9 mouse cellular contexts compared by ENCODE assay signal in genomic region chr1:75015551-75016265, GRCm38 (mm10).
DNase-seq lines count a peak whose midpoint lies in the region; ATAC-seq and TF ChIP-seq lines count a peak whose summit lies in the region.
"Had no signal": no experiment of that assay in that cellular context is flagged by ENCODE, and none has a peak within 500 bp of the region (broad histone marks: within the 10 kb centered on the region; RNA-seq: fewer than 3 reads in every experiment).

No protein-coding gene starts in this region.

- no peaks in the 10 kb centered on the region for H3K9me3 ChIP-seq in heart, embryonic 13.5 days
- no peaks in the 10 kb centered on the region for H3K9me3 ChIP-seq in limb, embryonic 12.5 days
- H3K9me3 ChIP-seq in stomach, postnatal 0 days (ENCODE audit: control insufficient read depth, low read length) = no peaks in the 10 kb centered on the region
- H3K9me3 ChIP-seq: neural tube, embryonic 12.5 days had no signal

- peak overlapping the region; percentile 69 for H3K9ac ChIP-seq in heart, embryonic 13.5 days
- no peak overlapping the region for H3K9ac ChIP-seq in limb, embryonic 12.5 days (replicated peaks)
- no peak overlapping the region for H3K9ac ChIP-seq in stomach, postnatal 0 days (ENCODE audit: low read length)
- H3K9ac ChIP-seq: neural tube, embryonic 12.5 days had no signal

- peak overlapping the region; percentile 59 for H3K4me2 ChIP-seq in heart, embryonic 13.5 days
- H3K4me2 ChIP-seq in limb, embryonic 12.5 days = peak overlapping the region; percentile 26
- H3K4me2 ChIP-seq in stomach, postnatal 0 days (replicated peaks; ENCODE audit: low read depth) = peak overlapping the region; percentile 49
- H3K4me2 ChIP-seq: neural tube, embryonic 12.5 days had no signal

- H3K4me3 ChIP-seq in heart, embryonic 13.5 days = peak overlapping the region; percentile 16
- H3K4me3 ChIP-seq in limb, embryonic 12.5 days (replicated peaks) = no peak overlapping the region
- H3K4me3 ChIP-seq in stomach, postnatal 0 days (ENCODE audit: low read depth, low read length) = peak overlapping the region; percentile 8; the same call in 1 of the 2 replicates
- H3K4me3 ChIP-seq: neural tube, embryonic 12.5 days had no signal

- no peaks in the 10 kb centered on the region; the same call in 1 of the 2 replicates for H3K27me3 ChIP-seq in heart, embryonic 13.5 days (replicated peaks)
- H3K27me3 ChIP-seq in limb, embryonic 12.5 days = 0 out of 2 replicates have a peak, but pooled peaks cover 6% of the 10 kb centered on the region
- no peaks in the 10 kb centered on the region for H3K27me3 ChIP-seq in stomach, postnatal 0 days (ENCODE audit: control insufficient read depth, insufficient read depth, low read length)
- H3K27me3 ChIP-seq: neural tube, embryonic 12.5 days had no signal

- no peak for ATAC-seq in heart, embryonic 13.5 days (ENCODE audit: extremely low read depth, insufficient number of reproducible peaks, low FRiP score, low TSS enrichment)
- peak; percentile 78 for ATAC-seq in limb, embryonic 12.5 days (ENCODE audit: insufficient number of reproducible peaks, insufficient read depth, low FRiP score, low TSS enrichment, low read depth)
- peak; percentile 69 for ATAC-seq in stomach, postnatal 0 days (ENCODE audit: low FRiP score, low TSS enrichment)
- no peak for ATAC-seq in cerebellum, adult (ENCODE audit: insufficient number of reproducible peaks, low FRiP score, low TSS enrichment)
- ATAC-seq in inflammation-experienced regulatory T-cells, adult 6 months = no peak

- TF ChIP-seq CTCF in stomach, postnatal 0 days (IDR thresholded peaks at IDR 0.05; ENCODE audit: low read depth) = no peak

- peak; percentile 16 for DNase-seq in urinary bladder, postnatal 14 days (ENCODE audit: low spot score)
- DNase-seq in urinary bladder, postnatal 25 days (ENCODE audit: low spot score) = no peak
- peak; percentile 76 for DNase-seq in stomach, postnatal 0 days (ENCODE audit: low spot score)
- DNase-seq in thymus, postnatal 4 days = no peak

- H3K27ac ChIP-seq in heart, embryonic 13.5 days (replicated peaks) = peak overlapping the region; percentile 73
- peak overlapping the region; percentile 60 for H3K27ac ChIP-seq in limb, embryonic 12.5 days
- H3K27ac ChIP-seq in stomach, postnatal 0 days (replicated peaks) = peak overlapping the region; percentile 71
- H3K27ac ChIP-seq: neural tube, embryonic 12.5 days had no signal

- no peaks in the 10 kb centered on the region for H3K36me3 ChIP-seq in heart, embryonic 13.5 days
- no peaks in the 10 kb centered on the region for H3K36me3 ChIP-seq in limb, embryonic 12.5 days
- no peaks in the 10 kb centered on the region for H3K36me3 ChIP-seq in stomach, postnatal 0 days (ENCODE audit: control insufficient read depth, insufficient read depth, low read length)
- H3K36me3 ChIP-seq: neural tube, embryonic 12.5 days had no signal

- 11% methylated on average over 13 of the region's 13 CpGs for WGBS in heart, embryonic 13.5 days
- WGBS in limb, embryonic 12.5 days = 13% methylated on average over 13 of the region's 13 CpGs
- 15% methylated on average over 13 of the region's 13 CpGs for WGBS in stomach, postnatal 0 days

- TF ChIP-seq EP300 in stomach, postnatal 0 days (optimal IDR thresholded peaks at IDR 0.05) = no peak

- H3K4me1 ChIP-seq in heart, embryonic 13.5 days = peaks cover 26% of the 10 kb centered on the region
- peaks cover 26% of the 10 kb centered on the region for H3K4me1 ChIP-seq in limb, embryonic 12.5 days (replicated peaks)
- peaks cover 4% of the 10 kb centered on the region; the same call in 1 of the 2 replicates for H3K4me1 ChIP-seq in stomach, postnatal 0 days (replicated peaks; ENCODE audit: control insufficient read depth, insufficient read depth)

Comparison
In these comparisons a context has a peak if more than half of its experiments do, and no peak if none do; other contexts are left out.
1. DNase-seq: peak in urinary bladder, postnatal 14 days (single experiment) and stomach, postnatal 0 days (single experiment); none in urinary bladder, postnatal 25 days (single experiment) and thymus, postnatal 4 days (single experiment).
2. ATAC-seq: peak in limb, embryonic 12.5 days (single experiment) and stomach, postnatal 0 days (single experiment); none in heart, embryonic 13.5 days (single experiment), cerebellum, adult (single experiment) and inflammation-experienced regulatory T-cells, adult 6 months (single experiment).
3. Peak in every context shown above with its lines, with median percentiles within 50 percentile points of each other: H3K27ac ChIP-seq and H3K4me2 ChIP-seq.